Mouse (Mus musculus) myocyte (in vitro differentiated cells): Measurements from ENCODE around the gene Lzts2. TPM values are rescaled to one million over a fixed set of nuclear protein-coding genes. Genes with fewer than 3 reads are reported as not detected.
A peak's percentile ranks its signal among the peaks of the same experiment; 100 is the strongest.

Experiments
- H3K27me3 ChIP-seq: one replicate; pipeline ENCODE4 v1.6.1; 2011; ENCODE audit not compliant: control insufficient read depth, insufficient read depth, insufficient read length
- H3K36me3 ChIP-seq: one replicate; pipeline ENCODE4 v1.6.1; 2011; ENCODE audit not compliant: control insufficient read depth, insufficient read depth
- H3K4me2 ChIP-seq: one replicate; pipeline ENCODE4 v1.6.1; 2011; ENCODE audit warnings: low read depth, control low read depth
- H3K4me3 ChIP-seq: one replicate; pipeline ENCODE4 v1.5.1; 2011; ENCODE audit warnings: mild to moderate bottlenecking, control low read depth, moderate library complexity
- H3K79me2 ChIP-seq: one replicate; pipeline ENCODE4 v1.6.1; 2011; ENCODE audit not compliant: control insufficient read depth, insufficient read depth
- H3ac ChIP-seq: one replicate; pipeline ENCODE4 v1.6.1; 2011; ENCODE audit not compliant: control insufficient read depth, insufficient read length
- CEBPB ChIP-seq: IDR thresholded peaks from 2 replicates; pipeline ENCODE4 v1.6.1; 2011; ENCODE audit warnings: mild to moderate bottlenecking, moderate library complexity; ENCODE audit not compliant: poor library complexity, insufficient read depth, severe bottlenecking
- E2F4 ChIP-seq: IDR thresholded peaks from one replicate; pipeline ENCODE4 v1.6.1; 2011; ENCODE audit warnings: mild to moderate bottlenecking, control low read depth, moderate library complexity; ENCODE audit not compliant: insufficient read depth
- MAX ChIP-seq: IDR thresholded peaks from one replicate; pipeline ENCODE4 v1.6.1; 2011; ENCODE audit warnings: low read depth, mild to moderate bottlenecking, control low read depth
- MYOD1 ChIP-seq, 3 experiments: IDR thresholded peaks; one replicate each; pipeline ENCODE4 v1.6.1; 2011; ENCODE audit warnings: control low read depth in 2 of 3, low read depth in 2 of 3, mild to moderate bottlenecking in 2 of 3, moderate library complexity in 1 of 3; ENCODE audit not compliant: insufficient read length in 2 of 3, control insufficient read depth in 1 of 3
- MYOG ChIP-seq, 3 experiments: IDR thresholded peaks; one replicate each; pipeline ENCODE4 v1.6.1; 2011; ENCODE audit warnings: control low read depth in 2 of 3, low read depth in 2 of 3, mild to moderate bottlenecking in 2 of 3; ENCODE audit not compliant: insufficient read length in 2 of 3, control insufficient read depth in 1 of 3, insufficient read depth in 1 of 3
- POLR2A ChIP-seq: IDR thresholded peaks from one replicate; pipeline ENCODE4 v1.6.1; 2011; ENCODE audit warnings: low read depth, mild to moderate bottlenecking, control low read depth, moderate library complexity; ENCODE audit not compliant: insufficient read length
- POLR2AphosphoS2 ChIP-seq: IDR thresholded peaks from one replicate; pipeline ENCODE4 v1.6.1; 2011; ENCODE audit warnings: low read depth, control low read depth; ENCODE audit not compliant: insufficient read length
- REST ChIP-seq: IDR thresholded peaks from one replicate; pipeline ENCODE4 v1.6.1; 2011; ENCODE audit warnings: mild to moderate bottlenecking, control low read depth, moderate library complexity; ENCODE audit not compliant: insufficient read depth, insufficient read length
- SRF ChIP-seq: IDR thresholded peaks from one replicate; pipeline ENCODE4 v1.6.1; 2011; ENCODE audit warnings: low read depth; ENCODE audit not compliant: control insufficient read depth, insufficient read length
- TCF12 ChIP-seq: IDR thresholded peaks from one replicate; pipeline ENCODE4 v1.6.1; 2011; ENCODE audit warnings: mild to moderate bottlenecking, control low read depth; ENCODE audit not compliant: poor library complexity, insufficient read depth, severe bottlenecking
- TCF3 ChIP-seq: IDR thresholded peaks from one replicate; pipeline ENCODE4 v1.6.1; 2011; ENCODE audit warnings: low read depth, control low read depth; ENCODE audit not compliant: insufficient read length
- USF1 ChIP-seq: IDR thresholded peaks from one replicate; pipeline ENCODE4 v1.6.1; 2011; ENCODE audit warnings: low read depth, mild to moderate bottlenecking, control low read depth, moderate library complexity
- polyA plus RNA-seq: library from polyadenylated mRNA; unstranded; fragments of >200 nt; fragmentation: generic; extraction: Trizol; gene quantifications from one replicate; pipeline ENCODE4 v1.2.1, GENCODE M21; 2012; ENCODE audit warnings: missing spikeins

The Lzts2 gene
- polyA plus RNA-seq, 1 experiment: 66.1 TPM

DNA sequence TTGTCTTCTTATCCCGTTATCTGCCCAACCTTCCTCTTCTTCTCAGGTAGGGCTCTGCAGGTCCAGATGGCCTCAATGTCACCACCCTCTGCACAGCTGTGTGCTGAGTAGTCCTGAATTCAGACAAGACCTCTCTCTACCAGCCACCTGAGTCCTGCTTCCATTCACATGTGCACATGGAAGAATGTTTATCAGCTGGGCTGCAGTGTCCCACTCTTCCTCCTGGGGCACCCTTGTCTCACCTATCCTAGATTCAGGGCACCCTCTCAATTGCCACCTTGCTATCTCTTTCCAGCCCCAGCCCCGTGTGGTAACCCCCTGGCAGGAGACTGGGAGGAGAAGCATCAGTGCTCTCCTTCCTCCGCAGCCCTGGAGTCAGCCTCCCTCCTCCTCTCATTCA is 11.9 kb upstream of the Lzts2 start:
- Histone ChIP-seq H3K79me2 (peaks cover 14% of the 10 kb centered on the region), H3K36me3 (no peaks in the 10 kb centered on the region), H3K27me3 (no peaks in the 10 kb centered on the region), H3ac (no peak overlapping the region), H3K4me3 (no peak overlapping the region), H3K4me2 (no peak overlapping the region)
- TF ChIP-seq REST (no peak), MYOG (IDR thresholded peaks at IDR 0.05; ENCODE audit: control insufficient read depth in 1 of 3, insufficient read depth in 1 of 3, insufficient read length in 2 of 3, low read depth in 2 of 3) (no peak), TCF3 (no peak), TCF12 (no peak), MYOD1 (IDR thresholded peaks at IDR 0.05; ENCODE audit: control insufficient read depth in 1 of 3, insufficient read length in 2 of 3, low read depth in 2 of 3) (no peak), SRF (no peak), E2F4 (no peak), CEBPB (no peak), MAX (no peak), USF1 (no peak)

DNA sequence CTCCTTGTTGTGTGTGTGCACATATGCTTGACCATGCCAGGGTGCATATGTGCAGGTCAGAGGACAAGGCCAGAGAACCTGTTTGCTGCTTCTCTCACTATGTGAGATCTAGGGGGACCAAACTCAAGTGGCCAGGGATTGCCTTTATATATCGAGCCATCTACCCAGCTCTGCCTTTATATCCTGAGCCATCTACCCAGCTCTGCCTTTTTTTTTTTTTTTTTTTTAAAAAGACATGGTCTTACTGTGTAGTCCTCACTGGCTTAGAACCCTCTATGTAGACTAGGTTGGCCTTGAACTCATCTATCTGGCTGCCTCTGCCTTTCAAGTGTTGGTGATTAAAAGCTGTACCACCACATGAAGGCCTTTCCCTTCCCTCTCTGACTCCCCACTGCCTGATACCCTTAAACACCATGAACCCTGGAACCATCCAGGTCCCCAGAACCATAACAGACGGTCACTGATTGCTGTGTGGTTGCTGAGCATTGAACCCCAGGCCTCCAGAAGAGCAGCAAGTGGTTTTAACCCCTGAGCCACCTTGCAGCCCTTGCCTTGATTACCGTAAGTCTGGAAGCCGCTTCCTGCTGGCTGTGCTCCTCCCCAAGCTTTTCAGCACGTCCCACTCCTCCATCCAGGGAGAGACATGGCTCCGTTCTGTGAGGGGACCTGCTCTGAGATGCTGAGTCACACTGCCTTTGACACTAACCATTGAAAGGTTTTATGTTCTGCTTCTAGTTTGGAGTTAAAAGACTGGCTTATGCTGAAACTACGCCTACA is 10.3 kb upstream of the Lzts2 start:
- no peak overlapping the region for H3K4me3 ChIP-seq
- no peak overlapping the region for H3ac ChIP-seq
- no peak for TF ChIP-seq CEBPB
- TF ChIP-seq USF1: no peak
- TF ChIP-seq TCF12: no peak
- peak; percentile 10 for TF ChIP-seq POLR2AphosphoS2
- no peak for TF ChIP-seq E2F4
- peaks cover 22% of the 10 kb centered on the region for H3K79me2 ChIP-seq
- H3K27me3 ChIP-seq: no peaks in the 10 kb centered on the region
- H3K36me3 ChIP-seq: no peaks in the 10 kb centered on the region
- no peak overlapping the region for H3K4me2 ChIP-seq

DNA sequence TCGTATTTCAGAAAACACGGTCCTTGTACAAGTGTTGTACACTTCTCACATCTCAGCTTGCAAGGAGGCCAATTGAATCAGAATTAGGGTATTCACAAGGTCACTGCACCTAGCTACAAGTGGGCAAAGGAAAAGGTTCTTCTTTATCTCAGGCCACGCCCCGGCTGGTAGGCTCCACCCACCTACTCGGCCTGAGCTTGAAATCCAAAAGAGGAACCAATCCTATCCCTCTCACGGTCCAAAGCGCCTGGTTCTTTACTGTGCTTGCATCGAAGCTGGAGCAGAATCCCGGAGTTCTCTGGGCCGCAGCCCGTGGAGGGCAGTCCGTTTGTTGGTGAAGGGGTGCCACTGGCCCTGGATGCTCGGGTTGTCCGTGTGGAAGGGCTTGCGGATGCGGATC is 8.8 kb upstream of the Lzts2 start, which contains the start of gene Twnk:
Gene Twnk, plus strand, starts transcription at position 220 of the 400 bp plus-strand sequence.
- Histone ChIP-seq H3K4me2 (peak within 1 kb of the TSS; percentile 95), H3K36me3 (no peaks in the 10 kb centered on the region), H3ac (peak within 1 kb of the TSS; percentile 87), H3K27me3 (no peaks in the 10 kb centered on the region), H3K79me2 (peaks cover 22% of the 10 kb centered on the region), H3K4me3 (peak within 1 kb of the TSS; percentile 97)
- TF ChIP-seq REST: no peak
- TF ChIP-seq TCF12: no peak
- TF ChIP-seq POLR2AphosphoS2: no peak
- TF ChIP-seq MAX: no peak
- TF ChIP-seq TCF3: no peak
- no peak for TF ChIP-seq USF1
- no peak for TF ChIP-seq MYOD1 (IDR thresholded peaks at IDR 0.05; ENCODE audit: control insufficient read depth in 1 of 3, insufficient read length in 2 of 3, low read depth in 2 of 3)
- TF ChIP-seq E2F4: no peak
- TF ChIP-seq POLR2A: no peak
- TF ChIP-seq MYOG (IDR thresholded peaks at IDR 0.05; ENCODE audit: control insufficient read depth in 1 of 3, insufficient read depth in 1 of 3, insufficient read length in 2 of 3, low read depth in 2 of 3): no peak
- no peak for TF ChIP-seq CEBPB
- no peak for TF ChIP-seq SRF

- H3K36me3 ChIP-seq: no peaks in the 10 kb centered on the region
- no peaks in the 10 kb centered on the region for H3K27me3 ChIP-seq
- peaks cover 22% of the 10 kb centered on the region for H3K79me2 ChIP-seq
- peak within 1 kb of the TSS; percentile 95 for H3K4me2 ChIP-seq
- peak within 1 kb of the TSS; percentile 87 for H3ac ChIP-seq
- peak within 1 kb of the TSS; percentile 97 for H3K4me3 ChIP-seq
- TF ChIP-seq E2F4 (peak; percentile 53), USF1 (peak; percentile 59), MYOD1 (IDR thresholded peaks at IDR 0.05; ENCODE audit: control insufficient read depth in 1 of 3, insufficient read length in 2 of 3, low read depth in 2 of 3) (peak in 1 of 3 experiments; percentile 37), TCF3 (no peak), MYOG (IDR thresholded peaks at IDR 0.05; ENCODE audit: control insufficient read depth in 1 of 3, insufficient read depth in 1 of 3, insufficient read length in 2 of 3, low read depth in 2 of 3) (peak in 1 of 3 experiments; percentile 27), SRF (peak; percentile 18), CEBPB (no peak), MAX (peak; percentile 76), POLR2AphosphoS2 (no peak), TCF12 (no peak), POLR2A (peak; percentile 62), REST (no peak)
Measured at GRCm38 (mm10) chr19:45005957-45006712, 8.1 kb upstream of the Lzts2 start, which contains the start of gene Mrpl43. Gene Mrpl43 (minus strand): TSS chr19:45006442.

DNA sequence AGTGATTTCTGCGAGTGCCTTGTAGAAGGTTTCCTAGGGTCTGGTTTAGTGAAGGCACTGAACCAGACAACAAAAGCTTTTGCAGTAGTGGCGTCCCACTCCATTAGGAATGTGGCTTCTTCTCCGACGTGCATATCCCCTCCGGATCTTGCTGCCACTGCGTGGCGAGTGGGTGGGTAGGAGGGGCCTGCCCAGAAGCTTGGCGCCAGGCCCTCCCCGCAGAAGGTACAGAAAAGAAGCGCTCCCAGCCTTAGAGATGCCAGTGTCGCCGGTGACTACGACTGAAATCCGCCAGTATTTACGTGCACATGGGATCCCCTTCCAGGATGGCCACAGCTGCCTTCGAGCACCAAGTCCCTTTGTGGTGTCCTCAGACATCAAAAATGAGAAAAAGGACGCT is 7.2 kb upstream of the Lzts2 start:
- TF ChIP-seq MYOG (IDR thresholded peaks at IDR 0.05; ENCODE audit: control insufficient read depth in 1 of 3, insufficient read depth in 1 of 3, insufficient read length in 2 of 3, low read depth in 2 of 3) (no peak), TCF12 (no peak), POLR2AphosphoS2 (no peak), REST (no peak), CEBPB (no peak), E2F4 (no peak), POLR2A (no peak), SRF (no peak), TCF3 (no peak), MYOD1 (IDR thresholded peaks at IDR 0.05; ENCODE audit: control insufficient read depth in 1 of 3, insufficient read length in 2 of 3, low read depth in 2 of 3) (no peak), USF1 (no peak), MAX (no peak)
- Histone ChIP-seq H3K27me3 (no peaks in the 10 kb centered on the region), H3K79me2 (peaks cover 22% of the 10 kb centered on the region), H3K4me2 (peak overlapping the region; percentile 95), H3ac (peak overlapping the region; percentile 87), H3K36me3 (no peaks in the 10 kb centered on the region), H3K4me3 (peak overlapping the region; percentile 97)
